Mouse (Mus musculus): ENCODE measurements around the gene Bcl2l13. TPM values are rescaled to one million over a fixed set of nuclear protein-coding genes. Genes with fewer than 3 reads are reported as not detected.

The Bcl2l13 gene
- total RNA-seq, 4 experiments from 2014 or later = 34.1 to 53.4 (median 45.8) TPM

GRCm38 (mm10) chr6:120929421-120929820 is 93.4 kb downstream of the Bcl2l13 start:
- no peak for DNase-seq (ENCODE audit: low spot score in 2 of 2)

- DNase-seq (ENCODE audit: low spot score in 2 of 2) = no peak
Measured at GRCm38 (mm10) chr6:120930450-120931306, 94.7 kb downstream of the Bcl2l13 start.

GRCm38 (mm10) chr6:120932597-120932996 is 96.6 kb downstream of the Bcl2l13 start:
- no peak for DNase-seq (ENCODE audit: low spot score in 2 of 2)

GRCm38 (mm10) chr6:120933670-120934069 is 97.7 kb downstream of the Bcl2l13 start:
- no peak for DNase-seq (ENCODE audit: low spot score in 2 of 2)

- DNase-seq (ENCODE audit: low spot score in 2 of 2) = no peak
Measured at GRCm38 (mm10) chr6:120934176-120934575, 98.2 kb downstream of the Bcl2l13 start.

GRCm38 (mm10) chr6:120937104-120937617 is 101.1 kb downstream of the Bcl2l13 start:
- no peak for DNase-seq (ENCODE audit: low spot score in 2 of 2)

- no peak for DNase-seq (ENCODE audit: low spot score in 2 of 2)
Measured at GRCm38 (mm10) chr6:120937999-120938608, 102.1 kb downstream of the Bcl2l13 start.

- DNase-seq (ENCODE audit: low spot score in 2 of 2) = no peak
Measured at GRCm38 (mm10) chr6:120938763-120939450, 102.9 kb downstream of the Bcl2l13 start.

- no peak for DNase-seq (ENCODE audit: low spot score in 2 of 2)
Measured at GRCm38 (mm10) chr6:120939783-120940182, 103.8 kb downstream of the Bcl2l13 start.

- DNase-seq (ENCODE audit: low spot score in 2 of 2) = no peak
Measured at GRCm38 (mm10) chr6:120940446-120941083, 104.6 kb downstream of the Bcl2l13 start.

- DNase-seq (ENCODE audit: low spot score in 2 of 2) = no peak
Measured at GRCm38 (mm10) chr6:120941084-120941481, 105.1 kb downstream of the Bcl2l13 start.

- peak in 1 of 2 experiments; percentile 39 for DNase-seq (ENCODE audit: low spot score in 2 of 2)
Measured at GRCm38 (mm10) chr6:120941575-120941974, 105.6 kb downstream of the Bcl2l13 start.

Small RNA genes within 50 kb of the gene (microRNA-seq; reads per million reads assigned to microRNA genes)
- gene Gm25193 = 0 reads per million in 2 experiments

Other genes starting within 250 kb of the Bcl2l13 start
- gene Cecr2, start 169.8 kb upstream of the Bcl2l13 start, total RNA-seq (2022) = 1 to 10 TPM; 3.5 to 4.7 (median 4.2) TPM
- gene Slc25a18, start 62.6 kb upstream of the Bcl2l13 start, total RNA-seq (2022) = 10 to 100 TPM; 63.7 to 71.1 (median 66.6) TPM
- gene Atp6v1e1, start 13.4 kb upstream of the Bcl2l13 start, total RNA-seq (2022) = 100 to 1,000 TPM; 533 to 587 (median 557) TPM
- gene Bid, start 80.6 kb downstream of the Bcl2l13 start, total RNA-seq (2022) = 10 to 100 TPM in 3 of 4 experiments, 1 to 10 TPM in 1; 9.8 to 14.0 (median 11.5) TPM